Mouse (Mus musculus) adrenal gland, postnatal 0 days (tissue): ENCODE data around the gene Adgre1. TPM values are rescaled to one million over a fixed set of nuclear protein-coding genes. Genes with fewer than 3 reads are reported as not detected.

Source experiments
- polyA plus RNA-seq: library from polyadenylated mRNA; unstranded; fragments of >200 nt; fragmentation: Nextera tagmentation; extraction: Ambion mirVana; gene quantifications from 2 replicates; pipeline ENCODE4 v1.2.1, GENCODE M21; 2015

The Adgre1 gene
- polyA plus RNA-seq = 8.7 and 11.5 TPM in 2 replicates

GRCm38 (mm10) chr17:57358441-57358840 is at the start of gene Adgre1:
Gene Adgre1, plus strand, starts transcription at chr17:57358691.

Other genes with a start within 250 kb of the Adgre1 start
- not detected in 2 replicates for gene Cd70, start 208.9 kb upstream of the Adgre1 start, polyA plus RNA-seq
- 0.14 and 0.28 TPM in 2 replicates for gene Tnfsf14, start 164.5 kb upstream of the Adgre1 start, polyA plus RNA-seq
- gene C3, start 130.6 kb upstream of the Adgre1 start, polyA plus RNA-seq = 63.5 and 85.8 TPM in 2 replicates
- gene Gpr108, start 110.2 kb upstream of the Adgre1 start, polyA plus RNA-seq = 45.8 and 74.8 TPM in 2 replicates
- 28.6 and 35.5 TPM in 2 replicates for gene Trip10, start 109.2 kb upstream of the Adgre1 start, polyA plus RNA-seq
- gene Vav1, start 79.6 kb upstream of the Adgre1 start, polyA plus RNA-seq = 3.4 and 3.6 TPM in 2 replicates
- gene Vmn2r120, start 186.8 kb downstream of the Adgre1 start, polyA plus RNA-seq = not detected in 2 replicates